Mouse (Mus musculus): Measurements from ENCODE around the gene Rps6ka2.
"Not testable (repeated sequence)": the region's sequence is repeated elsewhere in the genome, so short reads cannot be mapped to it uniquely, and the experiment has no call there.

GRCm38 (mm10) chr17:7326415-7326814, 156.5 kb downstream of the Rps6ka2 start:
- TF ChIP-seq POLR2A (IDR thresholded peaks at IDR 0.05; ENCODE audit: control insufficient read depth, low read depth, low read length); CTCF (IDR thresholded peaks at IDR 0.05; ENCODE audit: control insufficient read depth, insufficient read depth, insufficient replicate concordance, low read depth, low read length): not testable (repeated sequence)

Data from testis, adult 2 months (tissue).